Mouse (Mus musculus): ENCODE data around the gene Pole3.

- TF ChIP-seq CTCF (IDR thresholded peaks at IDR 0.05; ENCODE audit: low read depth, low read length) (no peak), POLR2A (IDR thresholded peaks at IDR 0.05; ENCODE audit: extremely low read depth, insufficient read depth, low read length) (peak; percentile 77)
Observed at GRCm38 (mm10) chr4:62501964-62502732, 22.7 kb downstream of the Pole3 start.
